Mouse (Mus musculus) liver, postnatal 0 days (tissue): ENCODE measurements at regions not wholly inside any gene's neighbourhood (a gene's known extent, or its start where the extent isn't known, plus 50 kb on each side); places are given as distances from the start of the nearest gene placed in this dataset.

ENCODE experiments used
- ATAC-seq: fragments of 200-750 bp; cut with Nextera tagmentation; 2 replicates; pipeline ENCODE4 v1.8.0; 2017; ENCODE audit warnings: mild to moderate bottlenecking, moderate library complexity
- DNase-seq: peaks from one replicate; pipeline ENCODE4 v3.0.0-alpha.2; 2016
- H3K27ac ChIP-seq: fragments of 300-500 bp; sonication (generic); 2 replicates; pipeline ENCODE4 v1.5.1; 2014; ENCODE audit warnings: antibody characterized with exemption, moderate library complexity, mild to moderate bottlenecking, low read depth
- H3K27me3 ChIP-seq: fragments of 300-500 bp; sonication (generic); 2 replicates; pipeline ENCODE4 v1.6.1; 2014; ENCODE audit warnings: low read length, control low read depth, mixed read lengths; ENCODE audit not compliant: insufficient read depth
- H3K36me3 ChIP-seq: fragments of 300-500 bp; sonication (generic); replicated peaks from 2 replicates; pipeline ENCODE4 v1.6.1; 2014; ENCODE audit warnings: mild to moderate bottlenecking, control low read depth, low read length, moderate library complexity, mixed read lengths; ENCODE audit not compliant: insufficient read depth
- H3K4me1 ChIP-seq: fragments of 300-500 bp; sonication (generic); 2 replicates; pipeline ENCODE4 v1.6.1; 2014; ENCODE audit warnings: antibody characterized with exemption, mild to moderate bottlenecking, control low read depth; ENCODE audit not compliant: insufficient read depth
- H3K4me2 ChIP-seq: fragments of 300-500 bp; sonication (generic); 2 replicates; pipeline ENCODE4 v1.6.1; 2014; ENCODE audit warnings: low read depth, mild to moderate bottlenecking, low read length, moderate library complexity, mixed read lengths
- H3K4me3 ChIP-seq: fragments of 300-500 bp; sonication (generic); 2 replicates; pipeline ENCODE4 v1.5.1; 2014; ENCODE audit warnings: low read depth, low read length
- H3K9ac ChIP-seq: fragments of 300-500 bp; sonication (generic); replicated peaks from 2 replicates; pipeline ENCODE4 v1.6.1; 2014; ENCODE audit warnings: mild to moderate bottlenecking, moderate library complexity
- H3K9me3 ChIP-seq: fragments of 300-500 bp; sonication (generic); 2 replicates; pipeline ENCODE4 v1.6.1; 2016; ENCODE audit warnings: mild to moderate bottlenecking, control low read depth, low read length, mixed read lengths
- CTCF ChIP-seq: sonication (generic); IDR thresholded peaks from 2 replicates; pipeline ENCODE4 v1.5.1; 2016; ENCODE audit warnings: antibody characterized with exemption, low read depth
- EP300 ChIP-seq: IDR thresholded peaks from 2 replicates; pipeline ENCODE4 v1.6.1; 2016; ENCODE audit warnings: antibody characterized with exemption, low read depth, mild to moderate bottlenecking
- WGBS: fragments of 180-500 bp; shearing (Covaris S2); extraction: QIAGEN DNeasy Blood & Tissue Kit; methylation state at CpG from one replicate; pipeline ENCODE4 v1.1.7; 2014; ENCODE audit not compliant: insufficient replicate concordance; 5-methylcytosine and 5-hydroxymethylcytosine counted together

DNA sequence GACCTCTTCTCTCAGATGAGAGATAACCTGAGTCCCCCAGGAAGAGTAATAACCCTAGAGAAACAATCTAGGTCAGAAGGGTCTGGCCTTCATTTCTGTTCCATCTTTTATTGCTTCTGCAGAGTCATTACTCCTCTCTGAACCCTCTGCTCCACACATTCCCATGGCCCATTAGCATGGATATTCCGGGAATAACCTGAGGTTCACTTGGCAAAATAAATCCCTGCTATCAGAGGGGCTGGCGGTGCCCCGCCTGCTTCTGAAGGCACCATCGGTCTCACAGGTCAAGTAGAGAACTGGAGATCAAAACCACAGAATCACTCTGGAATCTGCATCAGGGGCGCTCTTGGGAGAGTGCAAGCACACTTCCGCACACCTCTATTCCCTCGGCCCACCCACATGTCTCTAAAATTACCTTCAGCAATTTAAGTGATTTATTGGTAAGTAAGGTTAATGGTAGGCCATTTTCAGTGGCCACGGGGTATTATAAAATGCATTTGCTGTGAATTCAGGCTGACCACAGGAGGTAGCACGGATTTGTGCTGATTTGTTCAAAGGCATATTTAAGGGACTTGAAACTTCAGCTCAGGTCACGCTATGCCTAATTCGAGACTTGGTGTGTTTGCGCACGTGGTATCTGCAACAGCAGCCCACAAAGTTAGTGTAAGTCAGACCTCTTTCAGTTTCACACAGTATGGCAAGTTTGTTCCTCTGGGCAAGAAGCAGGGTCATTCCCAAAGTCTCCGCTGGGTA lies 243.4 kb upstream of the Adcy2 start:
- Histone ChIP-seq H3K27ac (no peak overlapping the region), H3K4me1 (no peaks in the 10 kb centered on the region), H3K4me3 (no peak overlapping the region), H3K9me3 (no peaks in the 10 kb centered on the region), H3K27me3 (no peaks in the 10 kb centered on the region), H3K36me3 (no peaks in the 10 kb centered on the region), H3K9ac (no peak overlapping the region), H3K4me2 (no peak overlapping the region)
- 66% methylated on average over 14 of the region's 14 CpGs for WGBS
- TF ChIP-seq EP300 (no peak), CTCF (no peak)
- ATAC-seq (no peak), DNase-seq (no peak)

DNA sequence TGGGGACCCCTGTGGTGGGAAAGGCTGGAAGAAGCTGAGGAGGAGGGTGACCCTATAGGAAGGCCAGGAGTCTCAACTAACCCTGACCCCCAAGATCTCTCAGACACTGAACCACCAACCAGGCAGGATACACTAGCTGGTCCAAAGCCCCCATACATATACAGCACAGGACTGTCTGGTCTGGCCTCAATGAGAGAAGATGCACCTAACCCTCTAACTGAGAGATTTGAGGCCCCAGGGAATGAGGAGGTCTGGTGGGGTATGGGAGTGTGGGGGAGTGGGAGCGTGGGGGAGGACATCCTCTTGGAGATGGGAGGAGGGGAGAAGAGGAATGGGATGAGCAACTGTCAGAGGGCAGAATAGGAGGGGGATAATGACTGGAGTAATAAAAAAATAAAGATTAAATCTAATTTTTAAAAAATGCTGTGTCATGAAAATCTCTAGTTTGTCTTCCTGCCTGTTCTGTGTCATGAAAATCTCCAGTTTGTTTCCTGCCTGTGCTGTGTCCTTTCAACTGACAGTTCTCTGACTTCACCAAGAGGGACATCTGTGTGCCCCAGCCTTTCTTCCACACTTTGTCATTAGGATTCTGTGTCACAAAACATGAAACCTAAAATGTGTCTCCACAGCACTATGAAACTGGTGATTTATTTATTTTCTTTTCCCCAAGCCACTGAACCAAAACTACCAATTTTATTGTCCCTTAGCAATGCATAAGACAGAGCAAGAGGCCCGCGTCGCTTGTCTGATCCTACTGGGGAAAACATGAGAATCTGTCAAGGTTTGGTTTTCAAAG lies 251.2 kb upstream of the Adcy2 start:
- Histone ChIP-seq H3K4me3 (no peak overlapping the region), H3K9me3 (no peaks in the 10 kb centered on the region), H3K4me2 (no peak overlapping the region), H3K27me3 (no peaks in the 10 kb centered on the region), H3K9ac (no peak overlapping the region), H3K27ac (no peak overlapping the region), H3K36me3 (no peaks in the 10 kb centered on the region), H3K4me1 (no peaks in the 10 kb centered on the region)
- TF ChIP-seq EP300 (no peak), CTCF (no peak)
- DNase-seq (no peak), ATAC-seq (no peak)
- WGBS, result 77% methylated on average over 4 of the region's 4 CpGs

DNA sequence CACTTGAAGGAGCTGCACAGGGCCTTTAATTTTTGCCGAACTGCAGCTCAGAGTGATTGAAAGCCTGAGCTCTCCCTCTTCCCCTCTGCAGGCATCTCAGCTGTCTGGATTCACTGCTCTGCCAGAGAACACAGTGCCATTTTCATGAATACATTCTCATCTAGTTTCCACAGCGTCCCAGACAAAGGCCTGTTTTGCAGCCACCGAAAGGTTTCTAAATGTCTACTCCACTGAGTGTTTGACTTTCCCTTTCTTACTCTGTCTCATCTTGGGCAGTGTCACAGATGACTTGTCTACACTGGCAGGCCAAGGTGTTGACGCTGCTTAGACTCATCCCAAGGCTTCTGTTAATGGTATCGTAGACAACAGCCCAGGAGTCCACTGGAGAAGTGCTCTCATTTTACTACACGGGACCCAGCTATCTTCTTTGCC lies 251.8 kb upstream of the Adcy2 start:
- DNase-seq, result no peak
- H3K4me3 ChIP-seq, result no peak overlapping the region
- H3K27ac ChIP-seq, result no peak overlapping the region
- H3K4me1 ChIP-seq, result no peaks in the 10 kb centered on the region
- no peaks in the 10 kb centered on the region for H3K9me3 ChIP-seq
- no peak for TF ChIP-seq CTCF
- no peak for TF ChIP-seq EP300
- no peak overlapping the region for H3K4me2 ChIP-seq
- 82% methylated on average over 6 of the region's 6 CpGs for WGBS
- ATAC-seq, result no peak
- no peaks in the 10 kb centered on the region for H3K27me3 ChIP-seq
- no peaks in the 10 kb centered on the region for H3K36me3 ChIP-seq
- H3K9ac ChIP-seq, result no peak overlapping the region

DNA sequence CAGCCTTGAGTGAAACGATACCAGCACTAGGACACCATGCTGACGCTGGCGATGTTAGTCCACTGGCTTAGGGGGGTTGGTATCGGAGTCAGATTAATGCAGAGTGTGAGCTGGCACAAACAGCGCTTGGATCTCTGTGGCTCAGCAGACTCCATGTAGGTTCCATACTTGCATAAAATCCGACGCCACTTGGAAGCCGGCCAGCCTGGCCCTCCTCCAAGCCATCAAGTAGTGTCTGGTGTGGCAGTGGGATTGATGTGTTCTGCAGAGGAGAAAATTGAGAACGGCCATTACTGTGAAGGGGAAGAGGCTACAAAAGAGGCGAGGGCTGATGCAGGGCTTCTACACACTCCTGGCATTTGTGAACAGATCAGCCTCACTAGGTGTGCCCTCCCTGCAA lies 253.0 kb upstream of the Adcy2 start:
- Histone ChIP-seq H3K27me3 (no peaks in the 10 kb centered on the region), H3K36me3 (no peaks in the 10 kb centered on the region), H3K9me3 (no peaks in the 10 kb centered on the region), H3K4me1 (no peaks in the 10 kb centered on the region), H3K4me2 (no peak overlapping the region), H3K9ac (no peak overlapping the region), H3K4me3 (no peak overlapping the region), H3K27ac (no peak overlapping the region)
- DNase-seq (no peak), ATAC-seq (no peak)
- 82% methylated on average over 10 of the region's 10 CpGs for WGBS
- no peak for TF ChIP-seq CTCF
- TF ChIP-seq EP300, result no peak

DNA sequence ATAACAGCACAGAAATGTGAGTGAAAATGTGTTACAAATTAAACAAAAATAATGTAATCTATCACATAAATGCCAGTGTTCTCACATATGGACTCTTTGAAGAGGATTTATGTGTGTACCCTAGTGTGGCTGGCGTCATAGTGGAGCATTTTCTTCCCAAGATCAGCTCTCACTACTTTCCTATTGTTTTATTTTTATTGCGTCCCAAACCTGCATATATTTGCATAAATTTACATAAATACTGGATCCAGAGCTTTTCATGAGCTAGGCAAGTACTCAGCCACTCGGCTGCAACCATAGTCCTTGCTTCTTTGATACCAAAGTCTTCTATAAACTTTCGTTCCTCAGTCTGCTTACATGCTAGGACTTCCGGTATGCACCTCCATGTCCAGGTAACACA lies 261.1 kb upstream of the Adcy2 start:
- 71% methylated on average over 5 of the region's 5 CpGs for WGBS
- no peak for TF ChIP-seq CTCF
- no peak for TF ChIP-seq EP300
- Histone ChIP-seq H3K9me3 (no peaks in the 10 kb centered on the region; the same call in 1 of the 2 replicates), H3K36me3 (no peaks in the 10 kb centered on the region), H3K4me1 (no peaks in the 10 kb centered on the region), H3K4me3 (no peak overlapping the region), H3K4me2 (no peak overlapping the region), H3K27me3 (no peaks in the 10 kb centered on the region), H3K27ac (no peak overlapping the region), H3K9ac (no peak overlapping the region)
- ATAC-seq, result no peak
- DNase-seq, result no peak

DNA sequence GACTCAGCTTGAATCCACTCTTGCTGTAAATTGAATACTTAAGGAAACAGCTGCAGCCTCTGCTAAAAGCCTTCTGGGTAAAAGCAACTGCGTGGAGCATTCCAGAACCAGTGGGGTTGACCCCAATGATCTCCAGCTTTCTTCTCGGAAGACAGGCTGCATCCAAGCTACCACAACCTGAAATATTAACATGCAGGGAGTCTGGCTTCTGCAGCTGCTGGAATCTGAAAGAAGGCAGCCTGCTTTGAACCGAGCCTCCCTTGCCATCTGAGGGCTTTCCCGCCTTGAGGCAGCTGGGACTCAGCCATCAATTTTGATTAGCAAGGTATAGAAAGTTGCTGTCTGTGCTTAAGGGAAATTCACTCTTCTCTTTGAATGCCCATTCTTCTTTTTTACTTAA lies 261.6 kb upstream of the Adcy2 start:
- 74% methylated on average over 4 of the region's 4 CpGs for WGBS
- Histone ChIP-seq H3K4me1 (no peaks in the 10 kb centered on the region), H3K9me3 (no peaks in the 10 kb centered on the region; the same call in 1 of the 2 replicates), H3K4me3 (no peak overlapping the region), H3K4me2 (no peak overlapping the region), H3K27me3 (no peaks in the 10 kb centered on the region), H3K9ac (no peak overlapping the region), H3K36me3 (no peaks in the 10 kb centered on the region), H3K27ac (no peak overlapping the region)
- no peak for TF ChIP-seq EP300
- TF ChIP-seq CTCF, result no peak
- ATAC-seq, result no peak
- no peak for DNase-seq
